Mouse (Mus musculus) embryonic fibroblast, embryonic 13.5 days (primary cell): ENCODE measurements around the gene Nup107.

Source experiments
- CTCF ChIP-seq: IDR thresholded peaks from 2 replicates; pipeline ENCODE4 v1.5.1; 2011; ENCODE audit warnings: mild to moderate bottlenecking, control low read depth, low read length, moderate library complexity, borderline replicate concordance; ENCODE audit not compliant: insufficient read depth
- POLR2A ChIP-seq: IDR thresholded peaks from 2 replicates; pipeline ENCODE4 v1.6.1; 2011; ENCODE audit warnings: low read depth, mild to moderate bottlenecking, control low read depth, low read length, moderate library complexity

DNA sequence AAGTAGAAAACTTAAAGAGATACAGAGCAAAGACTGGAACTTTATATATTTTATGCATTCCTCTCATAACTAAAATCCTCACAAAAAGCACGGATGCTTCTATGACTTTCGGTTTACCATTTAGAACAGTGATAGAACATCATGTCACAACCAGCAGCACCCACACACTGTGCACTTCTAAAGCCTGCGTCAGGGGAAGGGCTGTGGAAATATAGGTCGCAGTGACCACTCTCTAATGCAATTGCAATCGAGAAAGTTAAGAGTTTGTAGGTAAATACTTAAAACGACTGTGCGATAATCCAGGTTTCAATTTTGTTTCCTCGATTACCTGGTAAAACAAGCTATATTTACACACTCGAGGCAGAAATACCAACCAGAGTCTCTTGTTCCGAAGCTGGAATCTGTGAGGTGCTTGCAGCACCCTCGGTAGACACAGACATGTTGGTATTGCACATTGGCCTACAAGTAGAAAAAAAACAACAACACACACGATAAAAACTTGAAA, 83.1 kb downstream of the Nup107 start:
- TF ChIP-seq POLR2A (peak; percentile 40; the same call in 1 of the 2 replicates), CTCF (no peak)
